Comparison of ENCODE assay signal across 10 mouse cellular contexts in the genomic region with DNA sequence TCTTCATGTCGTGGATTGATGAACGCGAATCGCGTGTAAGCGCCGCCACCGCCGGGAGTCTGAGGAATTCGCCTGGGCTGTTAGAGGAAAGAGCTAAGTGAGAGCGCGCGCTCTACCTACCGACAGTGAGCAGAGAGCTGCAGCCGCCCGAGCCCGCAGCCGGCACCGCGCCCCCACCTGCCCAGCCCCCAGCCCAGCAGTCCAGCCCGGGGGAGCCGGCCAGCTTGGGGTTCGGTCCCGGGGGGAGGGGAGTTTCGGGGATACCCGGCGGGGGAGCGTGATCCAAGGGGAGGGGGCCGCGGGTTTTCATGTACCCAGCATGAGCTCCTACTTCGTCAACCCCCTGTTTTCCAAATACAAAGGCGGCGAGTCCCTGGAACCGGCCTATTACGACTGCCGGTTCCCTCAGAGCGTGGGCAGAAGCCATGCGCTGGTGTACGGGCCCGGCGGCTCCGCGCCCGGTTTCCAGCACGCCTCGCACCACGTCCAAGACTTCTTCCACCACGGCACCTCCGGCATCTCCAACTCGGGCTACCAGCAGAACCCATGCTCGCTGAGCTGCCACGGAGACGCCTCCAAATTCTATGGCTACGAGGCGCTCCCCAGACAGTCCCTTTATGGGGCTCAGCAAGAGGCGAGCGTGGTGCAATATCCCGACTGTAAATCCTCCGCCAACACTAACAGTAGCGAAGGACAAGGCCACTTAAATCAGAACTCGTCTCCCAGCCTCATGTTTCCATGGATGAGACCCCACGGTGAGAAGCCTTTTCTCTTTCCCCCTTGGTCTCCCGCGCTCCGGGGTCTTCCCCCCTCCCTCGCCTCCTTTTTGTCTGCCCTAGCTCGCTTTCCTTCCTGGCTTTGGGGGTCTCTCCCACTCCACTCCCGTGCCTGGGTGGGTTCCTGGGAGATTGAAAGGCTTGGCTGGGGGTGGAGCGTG. TPM values are rescaled to one million over a fixed set of nuclear protein-coding genes. Genes with fewer than 3 reads are reported as not detected.
DNase-seq lines count a peak whose midpoint lies in the region; ATAC-seq and TF ChIP-seq lines count a peak whose summit lies in the region.
"Had no signal": no experiment of that assay in that cellular context is flagged by ENCODE, and none has a peak within 500 bp of the region (broad histone marks: within the 10 kb centered on the region; RNA-seq: fewer than 3 reads in every experiment).

Gene Hoxc8, plus strand, starts transcription at position 147 of the 937 bp plus-strand sequence.

- DNase-seq in heart, adult 11 months = peak; percentile 87
- no peak for DNase-seq in heart, adult 2 months
- no peak for DNase-seq in testis, postnatal 14 days (ENCODE audit: low spot score)
- no peak for DNase-seq in stomach, postnatal 0 days (ENCODE audit: low spot score)
- no peak for DNase-seq in ovary, postnatal 14 days (ENCODE audit: low spot score)
- DNase-seq: thymus, postnatal 14 days had no signal

- H3K9me3 ChIP-seq in kidney, embryonic 16.5 days (ENCODE audit: low read length) = no peaks in the 10 kb centered on the region
- no peaks in the 10 kb centered on the region for H3K9me3 ChIP-seq in stomach, postnatal 0 days (ENCODE audit: control insufficient read depth, low read length)

- TF ChIP-seq EP300 in heart, adult 2 months (IDR thresholded peaks at IDR 0.05; ENCODE audit: insufficient read depth, low read depth, low read length) = no peak
- no peak for TF ChIP-seq EP300 in stomach, postnatal 0 days (optimal IDR thresholded peaks at IDR 0.05)

- no peaks in the 10 kb centered on the region for H3K36me3 ChIP-seq in heart, adult 2 months (ENCODE audit: control insufficient read depth, insufficient read depth, low read length)
- H3K36me3 ChIP-seq in testis, adult 2 months (ENCODE audit: control insufficient read depth, insufficient read depth, low read length) = no peaks in the 10 kb centered on the region
- no peaks in the 10 kb centered on the region for H3K36me3 ChIP-seq in kidney, embryonic 16.5 days (ENCODE audit: insufficient read depth, low read length)
- no peaks in the 10 kb centered on the region for H3K36me3 ChIP-seq in stomach, postnatal 0 days (ENCODE audit: control insufficient read depth, insufficient read depth, low read length)

- TF ChIP-seq CTCF in heart, adult 2 months (IDR thresholded peaks at IDR 0.05) = no peak
- TF ChIP-seq CTCF in testis, adult 2 months (IDR thresholded peaks at IDR 0.05; ENCODE audit: control insufficient read depth, insufficient read depth, insufficient replicate concordance, low read depth, low read length) = no peak
- no peak for TF ChIP-seq CTCF in stomach, postnatal 0 days (IDR thresholded peaks at IDR 0.05; ENCODE audit: low read depth)

- no peaks in the 10 kb centered on the region for H3K79me2 ChIP-seq in heart, adult 2 months (replicated peaks; ENCODE audit: control insufficient read depth, insufficient read depth, low read length)

- H3K9ac ChIP-seq in heart, adult 2 months (ENCODE audit: low read depth, low read length) = no peak within 1 kb of the TSS
- H3K9ac ChIP-seq in kidney, embryonic 16.5 days (replicated peaks; ENCODE audit: low read length) = peak within 1 kb of the TSS; percentile 65
- peak within 1 kb of the TSS; percentile 58 for H3K9ac ChIP-seq in stomach, postnatal 0 days (ENCODE audit: low read length)
- H3K9ac ChIP-seq: liver, embryonic 14.5 days had no signal

- no peak for TF ChIP-seq POLR2A in heart, adult 2 months (IDR thresholded peaks at IDR 0.05; ENCODE audit: insufficient read depth, low read depth, low read length)
- TF ChIP-seq POLR2A in testis, adult 2 months (IDR thresholded peaks at IDR 0.05; ENCODE audit: control insufficient read depth, low read depth, low read length) = no peak

- H3K4me3 ChIP-seq in heart, adult 2 months = no peak within 1 kb of the TSS
- peak within 1 kb of the TSS; percentile 52 for H3K4me3 ChIP-seq in testis, adult 2 months (ENCODE audit: control insufficient read depth, low read depth, low read length)
- H3K4me3 ChIP-seq in kidney, embryonic 16.5 days (ENCODE audit: low read length) = peak within 1 kb of the TSS; percentile 48
- H3K4me3 ChIP-seq in stomach, postnatal 0 days (ENCODE audit: low read depth, low read length) = peak within 1 kb of the TSS; percentile 41

- intact Hi-C loops in heart, adult 2 months (cut with DNase I) = no loop called here

- H3K27me3 ChIP-seq in heart, adult 2 months (ENCODE audit: control insufficient read depth, insufficient read depth, low read length) = peaks cover 25% of the 10 kb centered on the region
- H3K27me3 ChIP-seq in testis, adult 2 months (ENCODE audit: control insufficient read depth, insufficient read depth, low read length) = peaks cover 7% of the 10 kb centered on the region
- peaks cover 54% of the 10 kb centered on the region for H3K27me3 ChIP-seq in kidney, embryonic 16.5 days (ENCODE audit: insufficient read depth, low read length)
- H3K27me3 ChIP-seq in stomach, postnatal 0 days (ENCODE audit: control insufficient read depth, insufficient read depth, low read length) = peaks cover 27% of the 10 kb centered on the region

- H3K4me2 ChIP-seq in kidney, embryonic 16.5 days (replicated peaks; ENCODE audit: low read depth, low read length) = peak within 1 kb of the TSS; percentile 63
- peak within 1 kb of the TSS; percentile 46 for H3K4me2 ChIP-seq in stomach, postnatal 0 days (replicated peaks; ENCODE audit: low read depth)

- no peaks in the 10 kb centered on the region for H3K4me1 ChIP-seq in heart, adult 2 months (ENCODE audit: control insufficient read depth, insufficient read depth, low read length)
- H3K4me1 ChIP-seq in testis, adult 2 months (ENCODE audit: control insufficient read depth, insufficient read depth, low read length) = peaks cover 5% of the 10 kb centered on the region
- peaks cover 66% of the 10 kb centered on the region for H3K4me1 ChIP-seq in kidney, embryonic 16.5 days (ENCODE audit: insufficient read depth, low read length)
- H3K4me1 ChIP-seq in stomach, postnatal 0 days (replicated peaks; ENCODE audit: control insufficient read depth, insufficient read depth) = no peaks in the 10 kb centered on the region

- peak; percentile 36; the same call in 1 of the 2 replicates for ATAC-seq in kidney, embryonic 16.5 days (ENCODE audit: low FRiP score, low TSS enrichment)
- ATAC-seq in stomach, postnatal 0 days (ENCODE audit: low FRiP score, low TSS enrichment) = no peak; the same call in 1 of the 2 replicates
- no peak for ATAC-seq in megakaryocyte progenitor cell, adult 5-6 weeks (replicated peaks; ENCODE audit: poor library complexity)

- 2% methylated on average over 69 of the region's 69 CpGs for WGBS in heart, adult 2 months
- 2% methylated on average over 65 of the region's 69 CpGs for WGBS in kidney, embryonic 16.5 days
- 2% methylated on average over 67 of the region's 69 CpGs for WGBS in stomach, postnatal 0 days

- no peak within 1 kb of the TSS for H3K27ac ChIP-seq in heart, adult 2 months
- no peak within 1 kb of the TSS for H3K27ac ChIP-seq in testis, adult 2 months (ENCODE audit: control insufficient read depth, insufficient read depth, low read depth, low read length)
- H3K27ac ChIP-seq in kidney, embryonic 16.5 days (ENCODE audit: low read length) = peak within 1 kb of the TSS; percentile 86
- 0 out of 2 replicates have a peak within 1 kb of the TSS, but pooled peaks have one; percentile 8 for H3K27ac ChIP-seq in stomach, postnatal 0 days (replicated peaks)
- H3K27ac ChIP-seq: liver, embryonic 14.5 days had no signal

RNA-seq across cellular contexts. Expression of gene Hoxc8, which starts in this region (rescaled TPM):
- not detected for total RNA-seq in heart, adult 2 months (2021)
- not detected in 2 replicates for polyA plus RNA-seq in heart, adult 2 months (2012; rRNA removed)
- 0.15 and 0.34 TPM in 2 replicates for polyA plus RNA-seq in testis, adult 2 months (2012; rRNA removed)
- polyA plus RNA-seq in kidney, embryonic 16.5 days (2015; fragmentation: Nextera tagmentation; extraction: Ambion mirVana) = 6.6 and 9.2 TPM in 2 replicates
- polyA plus RNA-seq in stomach, postnatal 0 days (2015; fragmentation: Nextera tagmentation; extraction: Ambion mirVana) = 7.1 and 7.3 TPM in 2 replicates
- total RNA-seq in megakaryocyte progenitor cell, adult 5-6 weeks (2015) = not detected in 2 replicates
- total RNA-seq in megakaryocyte progenitor cell, adult 5-6 weeks (2017) = not detected in 2 replicates

Comparison
In these comparisons a context has a peak if more than half of its experiments do, and no peak if none do; other contexts are left out.
1. H3K27ac ChIP-seq: peak in kidney, embryonic 16.5 days (single experiment) and stomach, postnatal 0 days (single experiment); none in heart, adult 2 months (single experiment) and testis, adult 2 months (single experiment).